18 mouse cellular contexts compared by ENCODE assay signal in the genomic region with DNA sequence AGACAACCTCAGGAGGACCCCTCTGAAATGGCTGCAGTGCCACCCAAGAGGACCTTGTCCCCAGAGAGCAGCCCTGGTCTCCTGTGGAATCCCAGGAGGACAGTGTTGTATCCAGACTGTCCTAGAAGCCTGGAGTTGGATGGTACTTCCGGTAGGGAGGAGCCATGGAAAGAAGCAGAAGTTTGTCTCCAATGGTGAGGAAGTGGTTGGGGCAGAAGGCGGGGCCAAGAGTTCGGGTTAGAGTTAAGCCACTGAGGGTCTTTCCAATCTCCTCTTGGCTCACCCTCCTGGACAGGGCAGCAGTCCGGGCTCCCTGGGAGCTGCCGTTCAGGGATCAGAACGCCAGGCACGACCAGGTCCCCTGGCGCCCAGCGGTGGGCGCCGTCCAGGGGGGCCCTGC. TPM values are rescaled to one million over a fixed set of nuclear protein-coding genes. Genes with fewer than 3 reads are reported as not detected.
A peak's percentile ranks its signal among the peaks of the same experiment; 100 is the strongest.
DNase-seq lines count a peak whose midpoint lies in the region; ATAC-seq lines count a peak whose summit lies in the region.
"Had no signal": no experiment of that assay in that cellular context is flagged by ENCODE, and none has a peak within 500 bp of the region (broad histone marks: within the 10 kb centered on the region; RNA-seq: fewer than 3 reads in every experiment).

No protein-coding gene starts in this region.

- no peak for ATAC-seq in forebrain, embryonic 12.5 days (ENCODE audit: low FRiP score)
- no peak for ATAC-seq in forebrain, embryonic 11.5 days (replicated peaks; ENCODE audit: low FRiP score)
- ATAC-seq in forebrain, embryonic 16.5 days = no peak
- ATAC-seq in cerebellum, adult (ENCODE audit: insufficient number of reproducible peaks, low FRiP score, low TSS enrichment) = no peak
- ATAC-seq: Patski had no signal

- peaks cover 89% of the 10 kb centered on the region for H3K36me3 ChIP-seq in forebrain, embryonic 12.5 days (replicated peaks)
- peaks cover 22% of the 10 kb centered on the region for H3K36me3 ChIP-seq in forebrain, embryonic 11.5 days (ENCODE audit: control insufficient read depth, insufficient read depth, low read length)
- H3K36me3 ChIP-seq in forebrain, embryonic 16.5 days (ENCODE audit: control insufficient read depth, insufficient read depth) = peaks cover 18% of the 10 kb centered on the region

- DNase-seq in forebrain, embryonic 11.5 days (ENCODE audit: low spot score) = no peak
- peak; percentile 31 for DNase-seq in lung, postnatal 36 days
- no peak for DNase-seq in lung, postnatal 4 days
- peak; percentile 81 for DNase-seq in R1 (ENCODE audit: low read depth, low spot score)
- no peak for DNase-seq in spleen, adult 18-20 months
- DNase-seq: cerebellum, adult 11-12 months; heart, postnatal 4 days; lung, adult 2 months; retina, postnatal 1 day had no signal

- H3K27ac ChIP-seq in forebrain, embryonic 12.5 days = peak overlapping the region; percentile 25; the same call in 1 of the 2 replicates
- no peak overlapping the region for H3K27ac ChIP-seq in forebrain, embryonic 11.5 days (ENCODE audit: low read depth, low read length)
- peak overlapping the region; percentile 13; the same call in 1 of the 2 replicates for H3K27ac ChIP-seq in forebrain, embryonic 16.5 days (ENCODE audit: low read length)
- H3K27ac ChIP-seq: heart, embryonic 13.5 days; kidney, embryonic 15.5 days; left cerebral cortex, adult 2 months; stomach, embryonic 15.5 days had no signal

- H3K27me3 ChIP-seq in forebrain, embryonic 12.5 days = no peaks in the 10 kb centered on the region
- H3K27me3 ChIP-seq in forebrain, embryonic 11.5 days (ENCODE audit: control insufficient read depth, insufficient read depth, low read length) = no peaks in the 10 kb centered on the region
- H3K27me3 ChIP-seq in forebrain, embryonic 16.5 days (replicated peaks; ENCODE audit: control insufficient read depth, insufficient read depth, low read length) = no peaks in the 10 kb centered on the region
- H3K27me3 ChIP-seq: CH12.LX; heart, embryonic 13.5 days; kidney, embryonic 15.5 days; Patski; stomach, embryonic 15.5 days had no signal

- H3K4me1 ChIP-seq in forebrain, embryonic 12.5 days = peaks cover 27% of the 10 kb centered on the region
- H3K4me1 ChIP-seq in forebrain, embryonic 11.5 days (replicated peaks; ENCODE audit: control insufficient read depth, insufficient read depth, low read length) = peaks cover 9% of the 10 kb centered on the region; the same call in 1 of the 2 replicates
- H3K4me1 ChIP-seq in forebrain, embryonic 16.5 days (replicated peaks; ENCODE audit: control insufficient read depth, insufficient read depth, low read length) = peaks cover 46% of the 10 kb centered on the region

- WGBS in forebrain, embryonic 12.5 days = 45% methylated on average over 11 of the region's 11 CpGs
- WGBS in forebrain, embryonic 11.5 days = 44% methylated on average over 11 of the region's 11 CpGs
- 37% methylated on average over 11 of the region's 11 CpGs for WGBS in forebrain, embryonic 16.5 days

- H3K9ac ChIP-seq in forebrain, embryonic 12.5 days = no peak overlapping the region
- H3K9ac ChIP-seq in forebrain, embryonic 11.5 days (ENCODE audit: low read length) = no peak overlapping the region
- no peak overlapping the region for H3K9ac ChIP-seq in forebrain, embryonic 16.5 days (replicated peaks; ENCODE audit: low read depth, low read length)
- H3K9ac ChIP-seq: heart, embryonic 13.5 days; kidney, embryonic 15.5 days; stomach, embryonic 15.5 days had no signal

- no peak overlapping the region for H3K4me3 ChIP-seq in forebrain, embryonic 12.5 days (replicated peaks)
- no peak overlapping the region for H3K4me3 ChIP-seq in forebrain, embryonic 11.5 days (ENCODE audit: low read depth, low read length)
- no peak overlapping the region for H3K4me3 ChIP-seq in forebrain, embryonic 16.5 days (replicated peaks; ENCODE audit: low read length)
- H3K4me3 ChIP-seq: heart, embryonic 13.5 days; kidney, embryonic 15.5 days; left cerebral cortex, adult 2 months; stomach, embryonic 15.5 days had no signal

- H3K4me2 ChIP-seq in forebrain, embryonic 12.5 days = no peak overlapping the region
- no peak overlapping the region for H3K4me2 ChIP-seq in forebrain, embryonic 11.5 days (ENCODE audit: low read depth, low read length, severe bottlenecking)
- no peak overlapping the region for H3K4me2 ChIP-seq in forebrain, embryonic 16.5 days (ENCODE audit: low read length)
- H3K4me2 ChIP-seq: heart, embryonic 13.5 days; kidney, embryonic 15.5 days; stomach, embryonic 15.5 days had no signal

- H3K9me3 ChIP-seq in forebrain, embryonic 12.5 days = no peaks in the 10 kb centered on the region
- H3K9me3 ChIP-seq in forebrain, embryonic 11.5 days (ENCODE audit: control insufficient read depth, low read length) = no peaks in the 10 kb centered on the region
- no peaks in the 10 kb centered on the region for H3K9me3 ChIP-seq in forebrain, embryonic 16.5 days (ENCODE audit: control insufficient read depth, low read length)
- H3K9me3 ChIP-seq: heart, embryonic 13.5 days; kidney, embryonic 15.5 days; stomach, embryonic 15.5 days had no signal

RNA-seq across cellular contexts. Expression of a gene that starts 53.2 kb away (rescaled TPM):
- polyA plus RNA-seq in forebrain, embryonic 12.5 days (2016; fragmentation: Nextera tagmentation; extraction: Ambion mirVana) = 56.8 and 64.6 TPM in 2 replicates
- 55.2 and 55.7 TPM in 2 replicates for polyA plus RNA-seq in forebrain, embryonic 11.5 days (2014; fragmentation: Nextera tagmentation; extraction: Ambion mirVana)
- 34.8 and 40.4 TPM in 2 replicates for polyA plus RNA-seq in forebrain, embryonic 16.5 days (2015; fragmentation: Nextera tagmentation; extraction: Ambion mirVana)

Comparison
In these comparisons a context has a peak if more than half of its experiments do, and no peak if none do; other contexts are left out.
1. DNase-seq: peak in lung, postnatal 36 days (single experiment) and R1 (single experiment); none in forebrain, embryonic 11.5 days (single experiment), lung, postnatal 4 days (0 of 2) and spleen, adult 18-20 months (0 of 2).